Mouse (Mus musculus) heart, adult 18-20 months (tissue): ENCODE results near the gene Ccndbp1. TPM values are rescaled to one million over a fixed set of nuclear protein-coding genes. Genes with fewer than 3 reads are reported as not detected.
"Not testable (repeated sequence)": the region's sequence is repeated elsewhere in the genome, so short reads cannot be mapped to it uniquely, and the experiment has no call there.

Source experiments
- DNase-seq, 2 experiments: peaks; one replicate each; pipeline ENCODE4 v3.0.0; 2021 to 2022; ENCODE audit warnings: mixed read lengths in 1 of 2
- total RNA-seq, 2 experiments: library from RNA; stranded (reverse); gene quantifications; 2 replicates each; pipeline ENCODE4 v1.2.3; 2021

Gene Ccndbp1
- total RNA-seq, 2 experiments from 2014 or later = 32.5 to 35.2 TPM

- no peak for DNase-seq
Observed at GRCm38 (mm10) chr2:120998863-120999262, 9.3 kb upstream of the Ccndbp1 start.

- DNase-seq = no peak
Observed at GRCm38 (mm10) chr2:121003586-121003985, 4.6 kb upstream of the Ccndbp1 start.

- no peak for DNase-seq
Observed at GRCm38 (mm10) chr2:121004018-121004811, 4.0 kb upstream of the Ccndbp1 start.

- DNase-seq = no peak
Observed at GRCm38 (mm10) chr2:121006986-121007385, 1.2 kb upstream of the Ccndbp1 start.

GRCm38 (mm10) chr2:121008664-121009007, 433 bp downstream of the Ccndbp1 start:
- DNase-seq = peak in 1 of 2 experiments; percentile 9

- no peak for DNase-seq
Observed at GRCm38 (mm10) chr2:121009071-121009677, 971 bp downstream of the Ccndbp1 start.

GRCm38 (mm10) chr2:121012676-121013075, 4.5 kb downstream of the Ccndbp1 start:
- no peak for DNase-seq

GRCm38 (mm10) chr2:121015507-121015906, 7.3 kb downstream of the Ccndbp1 start:
- no peak for DNase-seq

GRCm38 (mm10) chr2:121016226-121016625, 8.0 kb downstream of the Ccndbp1 start:
- no peak for DNase-seq

- peak; percentile 28 to 53 for DNase-seq
Observed at GRCm38 (mm10) chr2:121017151-121017550, 8.9 kb downstream of the Ccndbp1 start.

GRCm38 (mm10) chr2:121022918-121023317, 14.7 kb downstream of the Ccndbp1 start:
- DNase-seq = no peak

- no peak for DNase-seq
Observed at GRCm38 (mm10) chr2:121036733-121037341, 28.6 kb downstream of the Ccndbp1 start, which contains the start of gene Epb42. Gene Epb42, minus strand, starts transcription at chr2:121037072.

GRCm38 (mm10) chr2:121038851-121039250, 30.6 kb downstream of the Ccndbp1 start:
- DNase-seq = not testable (repeated sequence)

GRCm38 (mm10) chr2:121039382-121039781, 31.2 kb downstream of the Ccndbp1 start:
- no peak for DNase-seq

GRCm38 (mm10) chr2:121041098-121041497, 32.9 kb downstream of the Ccndbp1 start:
- DNase-seq = peak; percentile 11 to 15

GRCm38 (mm10) chr2:121045653-121046052, 37.5 kb downstream of the Ccndbp1 start:
- no peak for DNase-seq

GRCm38 (mm10) chr2:121052176-121052575, 44.0 kb downstream of the Ccndbp1 start:
- DNase-seq = no peak

- DNase-seq = peak in 1 of 2 experiments; percentile 5
Observed at GRCm38 (mm10) chr2:121054060-121054459, 45.9 kb downstream of the Ccndbp1 start.

- no peak for DNase-seq
Observed at GRCm38 (mm10) chr2:121055915-121056314, 47.7 kb downstream of the Ccndbp1 start.

GRCm38 (mm10) chr2:121057997-121058396, 49.8 kb downstream of the Ccndbp1 start:
- DNase-seq = no peak

- DNase-seq = no peak
Observed at GRCm38 (mm10) chr2:121061315-121061714, 53.1 kb downstream of the Ccndbp1 start.
